ENCODE assay signal across 18 mouse cellular contexts in genomic region chr6:34525499-34525924, GRCm38 (mm10). TPM values are rescaled to one million over a fixed set of nuclear protein-coding genes. Genes with fewer than 3 reads are reported as not detected.
DNase-seq lines count a peak whose midpoint lies in the region; ATAC-seq and TF ChIP-seq lines count a peak whose summit lies in the region.
"Had no signal": no experiment of that assay in that cellular context is flagged by ENCODE, and none has a peak within 500 bp of the region (broad histone marks: within the 10 kb centered on the region; RNA-seq: fewer than 3 reads in every experiment).

No protein-coding gene starts in this region.

- no peak for ATAC-seq in hindbrain, postnatal 0 days
- 0 out of 2 replicates have a peak, but pooled peaks have one; percentile 8 for ATAC-seq in liver, postnatal 0 days
- ATAC-seq: inflammation-experienced regulatory T-cells, adult 6 months; lung, postnatal 0 days; Patski had no signal

- H3K9ac ChIP-seq in hindbrain, postnatal 0 days (replicated peaks; ENCODE audit: low read length) = no peak overlapping the region
- H3K9ac ChIP-seq in liver, postnatal 0 days (replicated peaks) = no peak overlapping the region
- H3K9ac ChIP-seq: heart, embryonic 15.5 days; hindbrain, embryonic 12.5 days; limb, embryonic 15.5 days had no signal

- peaks cover 8% of the 10 kb centered on the region for H3K4me1 ChIP-seq in hindbrain, embryonic 10.5 days (replicated peaks)
- H3K4me1 ChIP-seq in hindbrain, postnatal 0 days (ENCODE audit: insufficient read depth, low read length) = no peaks in the 10 kb centered on the region
- H3K4me1 ChIP-seq in embryonic facial prominence, embryonic 10.5 days = peaks cover 17% of the 10 kb centered on the region
- H3K4me1 ChIP-seq in liver, postnatal 0 days (ENCODE audit: insufficient read depth) = peaks cover 30% of the 10 kb centered on the region
- H3K4me1 ChIP-seq: heart, embryonic 15.5 days; hindbrain, embryonic 12.5 days had no signal

- H3K36me3 ChIP-seq in hindbrain, embryonic 10.5 days = no peaks in the 10 kb centered on the region
- H3K36me3 ChIP-seq in hindbrain, postnatal 0 days (ENCODE audit: insufficient read depth, low read length) = no peaks in the 10 kb centered on the region
- no peaks in the 10 kb centered on the region for H3K36me3 ChIP-seq in embryonic facial prominence, embryonic 10.5 days (replicated peaks)
- no peaks in the 10 kb centered on the region for H3K36me3 ChIP-seq in liver, postnatal 0 days (replicated peaks; ENCODE audit: insufficient read depth, low read length)
- H3K36me3 ChIP-seq: heart, embryonic 15.5 days; hindbrain, embryonic 12.5 days; limb, embryonic 15.5 days; midbrain, embryonic 10.5 days had no signal

- DNase-seq in hindbrain, embryonic 10.5 days (ENCODE audit: low spot score) = no peak
- DNase-seq in hindbrain, postnatal 0 days (ENCODE audit: low spot score) = no peak
- DNase-seq in embryonic facial prominence, embryonic 10.5 days (ENCODE audit: low spot score) = no peak
- peak; percentile 53 for DNase-seq in liver
- DNase-seq in liver, postnatal 0 days = no peak
- no peak for DNase-seq in kidney, adult 8-10 months
- no peak for DNase-seq in embryo, embryonic 10.5 days (ENCODE audit: low spot score)
- DNase-seq: adrenal gland, adult 8-10 months; cerebellum, postnatal 10 days; gastrocnemius, adult 2 months; right cerebral cortex, postnatal 4 days had no signal

- TF ChIP-seq CTCF in hindbrain, postnatal 0 days (IDR thresholded peaks at IDR 0.05; ENCODE audit: low read depth) = no peak
- 0 out of 2 replicates have a peak, but pooled peaks have one; percentile 12 for TF ChIP-seq CTCF in liver, postnatal 0 days (IDR thresholded peaks at IDR 0.05; ENCODE audit: low read depth)

- 74% methylated on average over 1 of the region's 1 CpGs for WGBS in hindbrain, embryonic 10.5 days
- WGBS in hindbrain, postnatal 0 days = 77% methylated on average over 1 of the region's 1 CpGs
- WGBS in embryonic facial prominence, embryonic 10.5 days = 76% methylated on average over 1 of the region's 1 CpGs
- 79% methylated on average over 1 of the region's 1 CpGs for WGBS in liver, postnatal 0 days (ENCODE audit: insufficient replicate concordance)

- H3K27ac ChIP-seq in hindbrain, embryonic 10.5 days = peak overlapping the region; percentile 53; the same call in 1 of the 2 replicates
- no peak overlapping the region for H3K27ac ChIP-seq in hindbrain, postnatal 0 days
- peak overlapping the region; percentile 36; the same call in 1 of the 2 replicates for H3K27ac ChIP-seq in embryonic facial prominence, embryonic 10.5 days (replicated peaks)
- H3K27ac ChIP-seq in liver, postnatal 0 days (ENCODE audit: low read depth) = no peak overlapping the region
- H3K27ac ChIP-seq: gastrocnemius, adult 2 months; heart, embryonic 15.5 days; hindbrain, embryonic 12.5 days; limb, embryonic 15.5 days; midbrain, embryonic 10.5 days had no signal

- no peak overlapping the region for H3K4me3 ChIP-seq in hindbrain, embryonic 10.5 days
- H3K4me3 ChIP-seq in hindbrain, postnatal 0 days (ENCODE audit: low read length) = no peak overlapping the region
- no peak overlapping the region for H3K4me3 ChIP-seq in embryonic facial prominence, embryonic 10.5 days
- no peak overlapping the region for H3K4me3 ChIP-seq in liver, postnatal 0 days (ENCODE audit: low read depth, low read length)
- H3K4me3 ChIP-seq: gastrocnemius, adult 2 months; heart, embryonic 15.5 days; hindbrain, embryonic 12.5 days; limb, embryonic 15.5 days; midbrain, embryonic 10.5 days had no signal

- TF ChIP-seq EP300 in liver, postnatal 0 days (IDR thresholded peaks at IDR 0.05; ENCODE audit: low read depth) = no peak

- H3K9me3 ChIP-seq in hindbrain, embryonic 10.5 days = no peaks in the 10 kb centered on the region
- H3K9me3 ChIP-seq in hindbrain, postnatal 0 days (ENCODE audit: low read length) = no peaks in the 10 kb centered on the region
- H3K9me3 ChIP-seq in embryonic facial prominence, embryonic 10.5 days = no peaks in the 10 kb centered on the region
- no peaks in the 10 kb centered on the region for H3K9me3 ChIP-seq in liver, postnatal 0 days (ENCODE audit: low read length)
- H3K9me3 ChIP-seq: heart, embryonic 15.5 days; hindbrain, embryonic 12.5 days; limb, embryonic 15.5 days; midbrain, embryonic 10.5 days had no signal

- H3K27me3 ChIP-seq in hindbrain, embryonic 10.5 days (ENCODE audit: insufficient read depth, poor library complexity, severe bottlenecking) = no peaks in the 10 kb centered on the region
- no peaks in the 10 kb centered on the region for H3K27me3 ChIP-seq in hindbrain, postnatal 0 days (ENCODE audit: insufficient read depth, low read length)
- H3K27me3 ChIP-seq in embryonic facial prominence, embryonic 10.5 days (replicated peaks; ENCODE audit: low read depth, poor library complexity, severe bottlenecking) = no peaks in the 10 kb centered on the region
- H3K27me3 ChIP-seq in liver, postnatal 0 days (ENCODE audit: insufficient read depth, low read length) = no peaks in the 10 kb centered on the region
- H3K27me3 ChIP-seq: heart, embryonic 15.5 days; hindbrain, embryonic 12.5 days; limb, embryonic 15.5 days; Patski had no signal

- no peak overlapping the region for H3K4me2 ChIP-seq in hindbrain, postnatal 0 days (ENCODE audit: low read depth, low read length)
- no peak overlapping the region for H3K4me2 ChIP-seq in liver, postnatal 0 days (ENCODE audit: low read depth, low read length)
- H3K4me2 ChIP-seq: heart, embryonic 15.5 days; hindbrain, embryonic 12.5 days; limb, embryonic 15.5 days had no signal

RNA-seq across cellular contexts. Expression of gene Bpgm, which starts 49.5 kb away (rescaled TPM):
- polyA plus RNA-seq in hindbrain, embryonic 10.5 days (2016; fragmentation: Nextera tagmentation; extraction: Ambion mirVana) = 64.5 and 72.7 TPM in 2 replicates
- 35.5 and 43.2 TPM in 2 replicates for total RNA-seq in hindbrain, postnatal 0 days (2014; rRNA removed)
- 72.9 and 73.9 TPM in 2 replicates for polyA plus RNA-seq in hindbrain, postnatal 0 days (2015; fragmentation: Nextera tagmentation; extraction: Ambion mirVana)
- polyA plus RNA-seq in embryonic facial prominence, embryonic 10.5 days (2016; fragmentation: Nextera tagmentation; extraction: Ambion mirVana) = 52.2 and 53.2 TPM in 2 replicates
- polyA plus RNA-seq in liver, postnatal 0 days (2015; fragmentation: Nextera tagmentation; extraction: Ambion mirVana) = 85.5 and 88.8 TPM in 2 replicates

Comparison
In these comparisons a context has a peak if more than half of its experiments do, and no peak if none do; other contexts are left out.
1. H3K27ac ChIP-seq: peak in hindbrain, embryonic 10.5 days (single experiment) and embryonic facial prominence, embryonic 10.5 days (single experiment); none in hindbrain, postnatal 0 days (single experiment) and liver, postnatal 0 days (single experiment).